16 mouse cellular contexts compared by ENCODE assay signal in genomic region chr1:150225529-150225928, GRCm38 (mm10).
"Had no signal": no experiment of that assay in that cellular context is flagged by ENCODE, and none has a peak within 500 bp of the region (broad histone marks: within the 10 kb centered on the region; RNA-seq: fewer than 3 reads in every experiment).

No protein-coding gene starts in this region.

- H3K36me3 ChIP-seq: neural tube, embryonic 13.5 days; neural tube, embryonic 15.5 days; stomach, embryonic 15.5 days had no signal

- H3K27me3 ChIP-seq: neural tube, embryonic 13.5 days; neural tube, embryonic 15.5 days; stomach, embryonic 15.5 days had no signal

- H3K4me2 ChIP-seq: neural tube, embryonic 13.5 days; neural tube, embryonic 15.5 days; stomach, embryonic 15.5 days had no signal

- H3K27ac ChIP-seq: neural tube, embryonic 13.5 days; neural tube, embryonic 15.5 days; stomach, embryonic 15.5 days; stomach, postnatal 0 days had no signal

- DNase-seq: retina, postnatal 1 day; right cerebral cortex, adult 18-20 months; right cerebral cortex, postnatal 14 days; right cerebral cortex, postnatal 25 days; right cerebral cortex, postnatal 4 days; spleen, adult 18-20 months; thymus, adult 18-20 months; thymus, adult 2 months; thymus, postnatal 14 days; thymus, postnatal 25 days; thymus, postnatal 36 days; thymus, postnatal 4 days had no signal

- H3K4me3 ChIP-seq: neural tube, embryonic 13.5 days; neural tube, embryonic 15.5 days; stomach, embryonic 15.5 days had no signal

- H3K9me3 ChIP-seq: neural tube, embryonic 13.5 days; neural tube, embryonic 15.5 days; stomach, embryonic 15.5 days had no signal

- H3K9ac ChIP-seq: neural tube, embryonic 13.5 days; neural tube, embryonic 15.5 days; stomach, embryonic 15.5 days had no signal

- H3K4me1 ChIP-seq: neural tube, embryonic 13.5 days; neural tube, embryonic 15.5 days; stomach, embryonic 15.5 days had no signal
